Mouse (Mus musculus): Measurements from ENCODE around the gene Kcnq1.

DNA sequence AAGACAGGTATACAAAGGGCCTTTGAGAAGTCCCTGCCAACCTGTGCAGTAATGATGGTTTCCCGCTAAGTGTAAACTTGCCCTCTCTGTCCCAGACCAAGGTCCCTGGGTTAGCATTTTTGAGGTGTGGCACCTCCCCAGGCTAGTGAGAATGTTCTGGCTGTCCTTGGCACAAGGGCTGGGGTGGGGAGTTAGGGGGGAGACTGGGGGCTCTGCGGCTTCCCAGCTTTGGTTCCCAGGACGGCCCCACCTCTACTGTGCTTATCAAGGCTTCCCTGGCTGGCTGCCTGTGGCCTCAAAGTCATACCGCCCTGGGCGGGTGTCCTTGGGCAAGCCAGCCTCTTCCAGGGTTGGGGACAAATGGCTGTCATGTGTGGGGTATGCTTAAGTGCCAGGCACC, 16.0 kb downstream of the Kcnq1 start:
- TF ChIP-seq EP300 (IDR thresholded peaks at IDR 0.05; ENCODE audit: low read depth): no peak
- TF ChIP-seq CTCF (IDR thresholded peaks at IDR 0.05; ENCODE audit: low read depth): no peak
